Mouse (Mus musculus) liver, embryonic 14.5 days (tissue): ENCODE results near the gene Pah. TPM values are rescaled to one million over a fixed set of nuclear protein-coding genes. Genes with fewer than 3 reads are reported as not detected.
A peak's percentile ranks its signal among the peaks of the same experiment; 100 is the strongest.

Experiments used
- ATAC-seq: fragments of 200-750 bp; cut with Nextera tagmentation; 2 replicates; pipeline ENCODE4 v1.8.0; 2017; ENCODE audit warnings: moderate number of reproducible peaks, mild to moderate bottlenecking, moderate library complexity; ENCODE audit not compliant: insufficient read depth
- DNase-seq, 3 experiments: peaks; one replicate each; pipeline ENCODE4 v3.0.0-alpha.2; 2012 to 2013; ENCODE audit warnings: low read depth in 3 of 3, low spot score in 3 of 3
- H3K27ac ChIP-seq: fragments of 300-500 bp; sonication (generic); 2 replicates; pipeline ENCODE4 v1.5.1; 2014; ENCODE audit warnings: moderate library complexity, mild to moderate bottlenecking, control low read depth, inconsistent platforms
- H3K27me3 ChIP-seq: fragments of 300-500 bp; sonication (generic); 2 replicates; pipeline ENCODE4 v1.6.1; 2014; ENCODE audit warnings: mild to moderate bottlenecking, low read length, moderate library complexity; ENCODE audit not compliant: control insufficient read depth, insufficient read depth
- H3K36me3 ChIP-seq: fragments of 300-500 bp; sonication (generic); replicated peaks from 2 replicates; pipeline ENCODE4 v1.6.1; 2014; ENCODE audit warnings: low read depth; ENCODE audit not compliant: control insufficient read depth, insufficient read depth
- H3K4me1 ChIP-seq, 2 experiments: fragments of 200-500 bp in 1 of 2; fragments of 300-500 bp in 1 of 2; sonication (generic) in 1 of 2; replicated peaks; 2 replicates each; pipeline ENCODE4 v1.6.1; 2012 to 2014; ENCODE audit warnings: antibody characterized with exemption in 1 of 2, inconsistent platforms in 1 of 2, low read length in 1 of 2; ENCODE audit not compliant: control insufficient read depth in 2 of 2, insufficient read depth in 2 of 2
- H3K4me2 ChIP-seq: fragments of 300-500 bp; sonication (generic); 2 replicates; pipeline ENCODE4 v1.6.1; 2014; ENCODE audit warnings: low read depth, mild to moderate bottlenecking, control low read depth, moderate library complexity
- H3K4me3 ChIP-seq, 2 experiments: fragments of 200-500 bp in 1 of 2; fragments of 300-500 bp in 1 of 2; sonication (generic) in 1 of 2; 2 replicates each; pipeline ENCODE4 v1.5.1; 2012 to 2014; ENCODE audit warnings: low read depth in 2 of 2, low read length in 2 of 2, mild to moderate bottlenecking in 2 of 2, control low read depth in 1 of 2, inconsistent platforms in 1 of 2, moderate library complexity in 1 of 2; ENCODE audit not compliant: insufficient read depth in 1 of 2
- H3K9ac ChIP-seq: fragments of 300-500 bp; sonication (generic); replicated peaks from 2 replicates; pipeline ENCODE4 v1.6.1; 2014; ENCODE audit warnings: mild to moderate bottlenecking, control low read depth, moderate library complexity
- H3K9me3 ChIP-seq: fragments of 300-500 bp; sonication (generic); 2 replicates; pipeline ENCODE4 v1.6.1; 2016; ENCODE audit warnings: low read length, mixed read lengths; ENCODE audit not compliant: control insufficient read depth
- CTCF ChIP-seq: IDR thresholded peaks from 2 replicates; pipeline ENCODE4 v1.5.1; 2016; ENCODE audit warnings: antibody characterized with exemption, low read depth, control low read depth
- EP300 ChIP-seq: IDR thresholded peaks from 2 replicates; pipeline ENCODE4 v1.6.1; 2016; ENCODE audit warnings: antibody characterized with exemption, low read depth
- WGBS: fragments of 180-500 bp; shearing (Covaris S2); extraction: QIAGEN DNeasy Blood & Tissue Kit; methylation state at CpG from one replicate; pipeline ENCODE4 v1.1.7; 2014; ENCODE audit not compliant: insufficient replicate concordance; 5-methylcytosine and 5-hydroxymethylcytosine counted together
- polyA plus RNA-seq, 2 experiments: library from polyadenylated mRNA; depleted of rRNA in 1 of 2; stranded (reverse) in 1 of 2; unstranded in 1 of 2; fragments of >200 nt; fragmentation: Nextera tagmentation in 1 of 2; extraction: Ambion mirVana in 1 of 2; gene quantifications; 2 replicates each; pipeline versions ENCODE4 v1.2.1 to v1.2.3; 2012 to 2014

Pah gene
- polyA plus RNA-seq, 2 experiments: 20.9 to 33.2 TPM

GRCm38 (mm10) chr10:87503946-87504345 is 17.6 kb upstream of the Pah start:
- Histone ChIP-seq H3K27me3 (peaks cover 8% of the 10 kb centered on the region), H3K27ac (no peak overlapping the region), H3K4me3 (no peak overlapping the region), H3K36me3 (no peaks in the 10 kb centered on the region), H3K4me2 (no peak overlapping the region), H3K9me3 (no peaks in the 10 kb centered on the region), H3K4me1 (no peaks in the 10 kb centered on the region), H3K9ac (no peak overlapping the region)
- ATAC-seq: no peak
- WGBS: 2% methylated on average over 10 of the region's 10 CpGs
- no peak for DNase-seq
- TF ChIP-seq EP300: no peak
- TF ChIP-seq CTCF: peak; percentile 66

DNA sequence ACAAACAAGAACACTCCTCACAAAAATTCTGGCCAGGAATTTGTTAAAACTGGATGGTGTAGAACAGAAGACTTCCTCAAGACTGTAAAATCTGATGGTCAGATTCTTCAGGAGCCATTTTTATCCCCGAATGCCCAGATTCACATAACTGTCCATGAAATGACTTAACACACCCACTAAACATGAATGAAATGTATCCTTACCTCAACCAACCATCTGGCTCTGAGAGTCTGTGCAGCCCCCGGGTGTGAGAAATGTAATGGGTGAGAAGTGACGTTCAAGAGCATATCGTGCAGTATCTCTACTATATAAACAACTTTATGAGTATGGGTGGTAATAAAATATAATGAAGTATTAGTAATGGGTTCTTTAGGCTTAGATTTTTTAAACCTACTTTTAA is 13.0 kb upstream of the Pah start:
- ATAC-seq (no peak), DNase-seq (no peak)
- Histone ChIP-seq H3K27ac (no peak overlapping the region), H3K4me2 (no peak overlapping the region), H3K4me1 (no peaks in the 10 kb centered on the region), H3K36me3 (no peaks in the 10 kb centered on the region), H3K9me3 (no peaks in the 10 kb centered on the region), H3K4me3 (no peak overlapping the region), H3K9ac (no peak overlapping the region), H3K27me3 (no peaks in the 10 kb centered on the region)
- TF ChIP-seq EP300 (no peak), CTCF (no peak)
- 63% methylated on average over 4 of the region's 4 CpGs for WGBS

- no peak overlapping the region for H3K9ac ChIP-seq
- DNase-seq (no peak), ATAC-seq (0 out of 2 replicates have a peak, but pooled peaks have one; percentile 23)
- no peak overlapping the region for H3K27ac ChIP-seq
- H3K36me3 ChIP-seq: no peaks in the 10 kb centered on the region
- H3K27me3 ChIP-seq: no peaks in the 10 kb centered on the region
- no peak for TF ChIP-seq EP300
- peak; percentile 56 for TF ChIP-seq CTCF
- no peak overlapping the region for H3K4me2 ChIP-seq
- no peaks in the 10 kb centered on the region for H3K4me1 ChIP-seq
- no peaks in the 10 kb centered on the region for H3K9me3 ChIP-seq
- no peak overlapping the region for H3K4me3 ChIP-seq
Measured at GRCm38 (mm10) chr10:87513052-87513451, 8.5 kb upstream of the Pah start.

GRCm38 (mm10) chr10:87518585-87518984 is 3.0 kb upstream of the Pah start:
- H3K4me2 ChIP-seq: no peak overlapping the region
- peaks cover 0 to 10% of the 10 kb centered on the region in 2 experiments; a peak in 1 of 4 replicates for H3K4me1 ChIP-seq
- H3K4me3 ChIP-seq: no peak overlapping the region
- DNase-seq (no peak), ATAC-seq (peak; percentile 36; the same call in 1 of the 2 replicates)
- WGBS: 28% methylated on average over 2 of the region's 2 CpGs
- H3K9ac ChIP-seq: no peak overlapping the region
- no peaks in the 10 kb centered on the region for H3K9me3 ChIP-seq
- TF ChIP-seq CTCF: no peak
- TF ChIP-seq EP300: no peak
- no peaks in the 10 kb centered on the region for H3K27me3 ChIP-seq
- H3K27ac ChIP-seq: no peak overlapping the region
- no peaks in the 10 kb centered on the region for H3K36me3 ChIP-seq

DNA sequence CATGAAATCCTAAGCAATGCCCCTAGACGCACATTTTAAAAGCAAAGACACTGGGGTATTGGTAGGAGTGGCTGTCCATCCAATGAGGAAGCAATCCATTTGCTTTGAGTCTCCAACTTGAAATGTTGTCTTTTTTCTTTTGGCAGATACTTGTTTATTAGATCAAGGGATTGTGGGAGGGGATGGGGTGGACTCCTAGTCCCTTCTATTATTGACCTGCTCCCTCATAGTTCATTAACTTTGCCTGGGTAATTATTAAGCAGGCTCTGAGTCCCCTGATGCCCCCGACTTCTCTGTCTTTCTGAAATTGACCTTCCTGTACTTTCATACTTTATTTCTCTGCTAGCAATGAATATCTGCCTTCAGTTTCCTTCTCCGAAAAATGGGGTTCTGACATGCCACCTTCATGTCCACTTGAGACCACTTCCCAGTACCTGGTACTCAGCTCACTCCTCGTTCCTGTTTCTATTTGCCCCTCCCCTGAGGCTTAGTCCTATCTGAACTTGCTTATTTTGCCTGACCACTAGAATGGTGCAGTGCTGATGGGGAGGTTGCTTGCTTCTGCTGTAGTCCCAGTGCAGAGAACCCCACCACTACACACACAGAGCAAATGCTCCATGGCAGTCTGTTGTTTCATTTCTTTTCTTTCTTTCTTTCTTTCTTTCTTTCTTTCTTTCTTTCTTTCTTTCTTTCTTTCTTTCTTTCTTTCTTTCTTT is 1.0 kb upstream of the Pah start:
- Histone ChIP-seq H3K9ac (no peak overlapping the region), H3K9me3 (no peaks in the 10 kb centered on the region), H3K27ac (no peak overlapping the region), H3K4me2 (0 out of 2 replicates have a peak overlapping the region, but pooled peaks have one; percentile 11), H3K27me3 (no peaks in the 10 kb centered on the region), H3K4me3 (no peak overlapping the region), H3K4me1 (peaks cover 0 to 10% of the 10 kb centered on the region in 2 experiments; a peak in 1 of 4 replicates), H3K36me3 (no peaks in the 10 kb centered on the region)
- DNase-seq (peak in 2 of 3 experiments; percentile 14 to 24), ATAC-seq (peak; percentile 58; the same call in 1 of the 2 replicates)
- 39% methylated on average over 4 of the region's 4 CpGs for WGBS
- TF ChIP-seq EP300 (no peak), CTCF (no peak)
